Mouse (Mus musculus) embryonic facial prominence, embryonic 11.5 days (tissue): ENCODE data around the gene Usb1. TPM values are rescaled to one million over a fixed set of nuclear protein-coding genes. Genes with fewer than 3 reads are reported as not detected.

Experiments used
- ATAC-seq: fragments of 200-750 bp; cut with Nextera tagmentation; replicated peaks from 2 replicates; pipeline ENCODE4 v1.8.0; 2017; ENCODE audit warnings: low read depth; ENCODE audit not compliant: insufficient number of reproducible peaks, low FRiP score, low TSS enrichment
- DNase-seq: peaks from one replicate; pipeline ENCODE4 v3.0.0-alpha.2; 2015; ENCODE audit warnings: low spot score
- H3K27ac ChIP-seq: fragments of 300-500 bp; sonication (generic); replicated peaks from 2 replicates; pipeline ENCODE4 v1.5.1; 2014; ENCODE audit warnings: mild to moderate bottlenecking, low read depth, low read length, control low read depth
- H3K27me3 ChIP-seq: fragments of 300-500 bp; sonication (generic); 2 replicates; pipeline ENCODE4 v1.6.1; 2014; ENCODE audit warnings: mild to moderate bottlenecking, low read length, moderate library complexity, mixed read lengths; ENCODE audit not compliant: control insufficient read depth, insufficient read depth
- H3K36me3 ChIP-seq: fragments of 300-500 bp; sonication (generic); replicated peaks from 2 replicates; pipeline ENCODE4 v1.6.1; 2014; ENCODE audit warnings: low read depth, mild to moderate bottlenecking, low read length, moderate library complexity, mixed read lengths; ENCODE audit not compliant: control insufficient read depth, insufficient read depth
- H3K4me1 ChIP-seq: fragments of 300-500 bp; sonication (generic); 2 replicates; pipeline ENCODE4 v1.6.1; 2014; ENCODE audit warnings: low read length, mixed read lengths; ENCODE audit not compliant: control insufficient read depth, insufficient read depth
- H3K4me2 ChIP-seq: fragments of 300-500 bp; sonication (generic); 2 replicates; pipeline ENCODE4 v1.6.1; 2014; ENCODE audit warnings: low read depth, mild to moderate bottlenecking, control low read depth, low read length, moderate library complexity
- H3K4me3 ChIP-seq: fragments of 300-500 bp; sonication (generic); 2 replicates; pipeline ENCODE4 v1.5.1; 2014; ENCODE audit warnings: low read depth, low read length, control low read depth
- H3K9ac ChIP-seq: fragments of 300-500 bp; sonication (generic); replicated peaks from 2 replicates; pipeline ENCODE4 v1.6.1; 2014; ENCODE audit warnings: mild to moderate bottlenecking, control low read depth, low read length
- H3K9me3 ChIP-seq: fragments of 300-500 bp; sonication (generic); replicated peaks from 2 replicates; pipeline ENCODE4 v1.6.1; 2016; ENCODE audit warnings: mild to moderate bottlenecking, low read length, inconsistent platforms, mixed read lengths; ENCODE audit not compliant: control insufficient read depth
- WGBS: fragments of 180-500 bp; shearing (Covaris S2); extraction: QIAGEN DNeasy Blood & Tissue Kit; methylation state at CpG from one replicate; pipeline ENCODE4 v1.1.7; 2014; 5-methylcytosine and 5-hydroxymethylcytosine counted together
- polyA plus RNA-seq: library from polyadenylated mRNA; unstranded; fragments of >200 nt; fragmentation: Nextera tagmentation; extraction: Ambion mirVana; gene quantifications from 2 replicates; pipeline ENCODE4 v1.2.1, GENCODE M21; 2014

Gene Usb1
- polyA plus RNA-seq, 1 experiment from 2014 or later, result 36.5 TPM

- Histone ChIP-seq H3K9me3 (no peaks in the 10 kb centered on the region), H3K27ac (no peak overlapping the region), H3K27me3 (no peaks in the 10 kb centered on the region), H3K4me1 (no peaks in the 10 kb centered on the region), H3K4me2 (no peak overlapping the region), H3K36me3 (no peaks in the 10 kb centered on the region), H3K9ac (no peak overlapping the region), H3K4me3 (no peak overlapping the region)
- ATAC-seq, result no peak
- 80% methylated on average over 3 of the region's 3 CpGs for WGBS
- DNase-seq, result no peak
These were observed 49.5 kb downstream of the Usb1 start for GRCm38 (mm10) chr8:95381595-95381994.

- Histone ChIP-seq H3K9ac (no peak overlapping the region), H3K27ac (no peak overlapping the region), H3K4me1 (no peaks in the 10 kb centered on the region), H3K4me2 (no peak overlapping the region), H3K27me3 (no peaks in the 10 kb centered on the region), H3K4me3 (no peak overlapping the region), H3K36me3 (no peaks in the 10 kb centered on the region), H3K9me3 (no peaks in the 10 kb centered on the region)
- 82% methylated on average over 3 of the region's 3 CpGs for WGBS
- DNase-seq (no peak), ATAC-seq (no peak)
These were observed 52.4 kb downstream of the Usb1 start for GRCm38 (mm10) chr8:95384501-95384900.

- H3K36me3 ChIP-seq, result no peaks in the 10 kb centered on the region
- no peak overlapping the region for H3K4me3 ChIP-seq
- no peak overlapping the region for H3K9ac ChIP-seq
- H3K4me2 ChIP-seq, result no peak overlapping the region
- no peaks in the 10 kb centered on the region for H3K9me3 ChIP-seq
- H3K27ac ChIP-seq, result no peak overlapping the region
- no peaks in the 10 kb centered on the region for H3K27me3 ChIP-seq
- DNase-seq (no peak), ATAC-seq (no peak)
- 79% methylated on average over 5 of the region's 5 CpGs for WGBS
- no peaks in the 10 kb centered on the region for H3K4me1 ChIP-seq
These were observed 54.0 kb downstream of the Usb1 start for GRCm38 (mm10) chr8:95386037-95386436.

- no peaks in the 10 kb centered on the region for H3K9me3 ChIP-seq
- H3K4me3 ChIP-seq, result no peak overlapping the region
- H3K27me3 ChIP-seq, result no peaks in the 10 kb centered on the region
- no peak overlapping the region for H3K9ac ChIP-seq
- no peaks in the 10 kb centered on the region for H3K4me1 ChIP-seq
- DNase-seq, result no peak
- no peak overlapping the region for H3K4me2 ChIP-seq
- WGBS, result 90% methylated on average over 10 of the region's 10 CpGs
- ATAC-seq, result no peak
- H3K36me3 ChIP-seq, result no peaks in the 10 kb centered on the region
- no peak overlapping the region for H3K27ac ChIP-seq
These were observed 55.1 kb downstream of the Usb1 start for GRCm38 (mm10) chr8:95387221-95387620.

DNA sequence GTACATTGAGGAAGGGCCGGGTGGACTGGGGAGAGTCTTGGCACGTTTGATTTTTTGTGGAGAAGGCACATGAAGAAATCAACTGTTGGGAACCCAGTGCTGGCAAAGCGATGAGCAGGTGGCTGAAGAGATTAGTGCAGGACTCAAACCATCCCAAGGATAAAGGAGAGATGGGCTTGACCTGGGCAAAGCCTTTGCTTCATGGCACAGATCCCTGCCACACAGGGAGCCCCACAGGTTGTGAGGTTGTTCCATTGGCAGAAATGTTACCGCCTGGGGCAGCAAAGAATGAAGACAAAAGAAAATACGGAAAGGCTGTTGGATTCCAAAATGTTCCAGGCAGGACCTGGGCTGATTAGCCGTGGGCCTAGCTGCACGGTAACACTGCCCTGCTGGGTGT lies 55.9 kb downstream of the Usb1 start:
- WGBS, result 87% methylated on average over 7 of the region's 7 CpGs

DNA sequence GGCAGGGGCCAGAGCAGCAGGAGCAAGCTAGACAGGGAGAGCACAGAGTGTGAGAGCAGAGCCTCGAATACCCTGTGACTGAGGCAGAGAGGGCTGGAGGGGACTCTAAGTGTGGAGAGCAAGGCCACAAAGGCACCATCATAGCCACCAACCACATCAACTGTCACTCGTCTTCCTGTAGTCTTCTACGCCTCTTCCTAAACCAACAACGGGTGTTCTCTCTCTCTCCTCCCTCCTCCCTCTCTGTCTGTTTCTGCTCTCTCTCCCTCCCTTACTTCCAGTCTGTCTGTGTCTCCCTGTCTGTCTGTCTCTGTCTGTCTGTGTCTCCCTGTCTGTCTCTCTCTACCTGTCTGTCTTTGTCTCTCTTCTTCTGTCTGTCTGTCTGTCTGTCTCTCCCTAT lies 58.2 kb downstream of the Usb1 start:
- Histone ChIP-seq H3K4me3 (no peak overlapping the region), H3K4me2 (no peak overlapping the region), H3K27ac (no peak overlapping the region), H3K9ac (no peak overlapping the region), H3K4me1 (no peaks in the 10 kb centered on the region), H3K36me3 (no peaks in the 10 kb centered on the region), H3K27me3 (no peaks in the 10 kb centered on the region), H3K9me3 (no peaks in the 10 kb centered on the region)
- ATAC-seq, result no peak
- no peak for DNase-seq
- 79% methylated on average over 4 of the region's 4 CpGs for WGBS

More for the DNA sequence above, 55.9 kb downstream of the Usb1 start:
- no peak overlapping the region for H3K9ac ChIP-seq
- H3K27me3 ChIP-seq, result no peaks in the 10 kb centered on the region
- H3K36me3 ChIP-seq, result no peaks in the 10 kb centered on the region
- no peak overlapping the region for H3K4me2 ChIP-seq
- DNase-seq (no peak), ATAC-seq (no peak)
- H3K4me1 ChIP-seq, result no peaks in the 10 kb centered on the region
- no peaks in the 10 kb centered on the region for H3K9me3 ChIP-seq
- no peak overlapping the region for H3K27ac ChIP-seq
- H3K4me3 ChIP-seq, result no peak overlapping the region

DNA sequence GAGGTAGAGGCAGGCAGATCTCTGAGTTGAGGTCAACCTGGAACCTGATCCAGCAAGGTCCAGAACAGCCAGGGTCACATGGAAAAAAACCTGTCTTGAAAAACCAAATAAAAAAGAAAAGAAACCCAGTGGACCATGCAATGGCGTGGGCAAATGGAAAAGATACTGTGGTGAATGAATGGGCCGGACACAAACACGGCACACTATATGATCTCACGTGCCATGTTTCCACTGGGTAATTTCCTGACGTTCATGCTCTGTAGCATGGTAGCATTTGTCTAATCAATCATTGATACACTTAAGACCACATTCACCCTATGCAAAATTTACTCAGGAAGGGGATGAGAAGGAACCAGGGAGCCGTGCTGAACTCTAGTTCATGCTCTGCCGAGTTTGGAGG lies 59.0 kb downstream of the Usb1 start:
- Histone ChIP-seq H3K4me3 (no peak overlapping the region), H3K27me3 (no peaks in the 10 kb centered on the region), H3K9ac (no peak overlapping the region), H3K4me1 (no peaks in the 10 kb centered on the region), H3K4me2 (no peak overlapping the region), H3K27ac (no peak overlapping the region), H3K36me3 (no peaks in the 10 kb centered on the region), H3K9me3 (no peaks in the 10 kb centered on the region)
- 84% methylated on average over 7 of the region's 7 CpGs for WGBS
- DNase-seq, result no peak
- ATAC-seq, result no peak

- H3K27ac ChIP-seq, result no peak overlapping the region
- no peaks in the 10 kb centered on the region for H3K36me3 ChIP-seq
- DNase-seq (no peak), ATAC-seq (no peak)
- no peak overlapping the region for H3K4me3 ChIP-seq
- no peaks in the 10 kb centered on the region for H3K4me1 ChIP-seq
- H3K9ac ChIP-seq, result no peak overlapping the region
- no peak overlapping the region for H3K4me2 ChIP-seq
- WGBS, result 74% methylated on average over 5 of the region's 5 CpGs
- no peaks in the 10 kb centered on the region for H3K27me3 ChIP-seq
- no peaks in the 10 kb centered on the region for H3K9me3 ChIP-seq
These were observed 60.5 kb downstream of the Usb1 start for GRCm38 (mm10) chr8:95392604-95393003.
